Mouse (Mus musculus): ENCODE data around the gene Tcf3. TPM values are rescaled to one million over a fixed set of nuclear protein-coding genes. Genes with fewer than 3 reads are reported as not detected.
A peak's percentile ranks its signal among the peaks of the same experiment; 100 is the strongest.

Gene Tcf3
- total and polyA plus RNA-seq, 3 experiments: 146 to 223 (median 207) TPM

DNA sequence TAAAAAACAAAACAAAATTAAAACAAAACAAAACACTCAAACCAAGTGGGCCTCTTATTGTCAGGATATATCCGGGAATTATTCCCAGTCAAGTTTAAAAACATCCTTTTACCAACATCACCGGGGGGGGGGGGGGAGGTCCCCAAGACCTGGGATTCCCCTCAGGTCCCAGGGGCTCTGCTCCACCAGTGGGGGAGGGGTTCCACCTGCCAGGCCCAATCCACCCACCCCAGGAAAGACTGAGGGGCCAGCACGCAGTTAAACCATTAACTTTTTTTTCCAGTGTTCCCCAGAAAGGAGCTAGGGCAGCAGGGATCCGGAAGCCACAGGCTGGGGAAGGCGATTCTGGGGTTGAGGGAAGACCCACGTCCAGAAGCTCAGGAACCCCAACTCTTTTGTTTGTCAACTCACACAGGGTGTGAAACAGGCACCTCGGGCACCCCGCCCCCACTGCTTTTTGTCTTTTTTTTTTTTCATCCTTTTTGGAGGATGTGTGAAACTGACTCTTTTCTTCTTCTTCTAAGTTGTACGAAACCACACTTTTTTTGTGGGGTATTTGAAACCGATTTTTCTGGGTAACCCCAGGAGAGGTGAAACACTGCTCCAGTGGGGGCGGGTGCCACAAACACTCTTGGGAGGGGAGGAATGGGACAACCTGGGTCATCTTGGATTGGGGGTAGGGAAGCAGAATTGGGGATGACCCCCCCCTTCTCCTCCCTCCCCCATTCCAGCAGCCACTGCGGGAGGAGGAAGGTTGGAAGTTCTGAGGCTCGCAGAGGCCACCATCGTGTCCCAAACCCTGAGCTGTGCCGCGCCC is 1.7 kb downstream of the Tcf3 start:
- Histone ChIP-seq H3K27me3 (replicated peaks) (no peaks in the 10 kb centered on the region), H3K9ac (ENCODE audit: insufficient read depth, low read depth) (peak overlapping the region; percentile 99), H3K36me3 (replicated peaks in 1 of 2; ENCODE audit: control insufficient read depth in 1 of 2, insufficient read depth in 1 of 2, low read length in 1 of 2) (peaks cover 32 to 40% of the 10 kb centered on the region in 2 experiments), H3K4me3 (replicated peaks in 1 of 3; ENCODE audit: low read depth in 2 of 3, low read length in 2 of 3, poor library complexity in 1 of 3) (peak overlapping the region; percentile 97 to 99 (median 97)), H3K79me2 (replicated peaks; ENCODE audit: control insufficient read depth, extremely low read depth, insufficient read depth, poor library complexity, severe bottlenecking) (peaks cover 56% of the 10 kb centered on the region), H3K4me1 (ENCODE audit: control insufficient read depth in 1 of 2, insufficient read depth in 2 of 2) (peaks cover 30 to 59% of the 10 kb centered on the region in 2 experiments), H3K4me2 (ENCODE audit: insufficient read depth, low read depth, poor library complexity, severe bottlenecking) (peak overlapping the region; percentile 82), H3K9me3 (replicated peaks; ENCODE audit: low read length) (peaks cover 2% of the 10 kb centered on the region), H3K27ac (ENCODE audit: insufficient read depth, low read depth) (peak overlapping the region; percentile 96)
- dilution Hi-C loops (cut with MboI; ENCODE audit: extremely low pct_ligation_motif_present, extremely low pct_unique_long_range_greater_than_20kb, low sequenced_read_pairs) (no loop called here), in situ Hi-C loops (cut with MboI; ENCODE audit: low pct_ligation_motif_present, low pct_unique_long_range_greater_than_20kb, low sequenced_read_pairs) (loop anchor here (25.0 kb wide), 1 partner anchor 256 kb away; the partner anchor contains the start of gene Mknk2)
- peak; percentile 8; the same call in 1 of the 2 replicates for TF ChIP-seq BHLHE40 (IDR thresholded peaks at IDR 0.05; ENCODE audit: low read depth, low read length)
- TF ChIP-seq MAX (IDR thresholded peaks at IDR 0.05; ENCODE audit: low read length): 0 out of 2 replicates have a peak, but pooled peaks have one; percentile 17
- TF ChIP-seq CHD2 (IDR thresholded peaks at IDR 0.05; ENCODE audit: low read length): peak; percentile 66
- TF ChIP-seq ZMIZ1 (IDR thresholded peaks at IDR 0.05; ENCODE audit: low read depth, low read length): no peak
- TF ChIP-seq MEF2A (IDR thresholded peaks at IDR 0.05; ENCODE audit: borderline replicate concordance, low read depth, low read length): peak; percentile 45; the same call in 1 of the 2 replicates
- no peak for TF ChIP-seq MXI1 (IDR thresholded peaks at IDR 0.05; ENCODE audit: low read depth, low read length)
- peak; percentile 27; the same call in 1 of the 2 replicates for TF ChIP-seq POLR2A (IDR thresholded peaks at IDR 0.05; ENCODE audit: low read depth, low read length)
- peak; percentile 82; the same call in 1 of the 2 replicates for TF ChIP-seq MAZ (IDR thresholded peaks at IDR 0.05; ENCODE audit: low read depth, low read length)
- peak; percentile 55; the same call in 1 of the 2 replicates for TF ChIP-seq SIN3A (IDR thresholded peaks at IDR 0.05; ENCODE audit: low read length)
- TF ChIP-seq ETS1 (conservative IDR thresholded peaks at IDR 0.05; ENCODE audit: low read depth, low read length): peak; percentile 44; the same call in 1 of the 2 replicates
- no peak for TF ChIP-seq MYC (IDR thresholded peaks at IDR 0.05; ENCODE audit: low read depth, low read length)
- peak; percentile 37; the same call in 1 of the 2 replicates for TF ChIP-seq TCF12 (IDR thresholded peaks at IDR 0.05; ENCODE audit: low read depth, low read length)
- peak; percentile 95 for TF ChIP-seq ZNF384 (IDR thresholded peaks at IDR 0.05; ENCODE audit: low read depth, low read length)
- no peak for TF ChIP-seq GABPA (IDR thresholded peaks at IDR 0.05; ENCODE audit: insufficient replicate concordance, low read depth, low read length)
- peak; percentile 56 for DNase-seq (ENCODE audit: extremely low read depth)

DNA sequence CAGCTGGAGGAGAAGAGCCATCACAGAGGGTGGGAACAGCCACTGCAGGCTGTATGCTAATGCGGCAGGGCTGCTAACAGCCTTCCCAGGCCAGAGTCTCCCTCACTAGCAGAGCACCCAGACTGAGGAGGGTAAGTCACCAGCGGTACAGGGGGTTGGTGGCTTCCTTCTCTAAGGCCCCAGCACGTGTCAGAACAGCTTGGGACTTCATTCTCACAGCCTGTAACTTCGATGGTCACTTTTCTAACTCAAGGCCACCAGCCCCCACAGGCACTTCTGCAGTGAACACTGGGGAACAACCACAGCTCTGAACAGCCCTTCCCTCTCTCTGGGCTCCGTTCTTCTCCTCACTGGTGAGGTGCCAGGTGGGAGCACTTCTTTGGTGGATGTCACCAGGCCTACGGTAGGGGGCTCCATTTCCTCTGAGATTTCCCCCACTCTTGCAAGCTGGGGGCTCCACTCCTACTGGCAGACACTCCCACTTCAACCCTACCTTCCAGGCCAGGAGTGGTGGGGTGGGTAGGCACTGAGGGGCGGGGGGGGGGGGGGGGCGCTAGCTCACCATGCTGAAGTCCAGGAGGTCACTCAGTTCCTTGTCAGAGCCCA is 3.0 kb downstream of the Tcf3 start:
- no peak for DNase-seq (ENCODE audit: extremely low read depth)
- TF ChIP-seq MXI1 (IDR thresholded peaks at IDR 0.05; ENCODE audit: low read depth, low read length) (peak; percentile 23; the same call in 1 of the 2 replicates), HCFC1 (IDR thresholded peaks at IDR 0.05; ENCODE audit: low read depth, low read length) (no peak), ELF1 (IDR thresholded peaks at IDR 0.05; ENCODE audit: low read depth, low read length) (no peak), RAD21 (IDR thresholded peaks at IDR 0.05; ENCODE audit: low read depth, low read length) (peak; percentile 28), MYC (IDR thresholded peaks at IDR 0.05; ENCODE audit: low read depth, low read length) (peak; percentile 51; the same call in 1 of the 2 replicates), POLR2A (IDR thresholded peaks at IDR 0.05; ENCODE audit: low read depth, low read length) (0 out of 2 replicates have a peak, but pooled peaks have one; percentile 28), BHLHE40 (IDR thresholded peaks at IDR 0.05; ENCODE audit: low read depth, low read length) (peak; percentile 69), MAX (IDR thresholded peaks at IDR 0.05; ENCODE audit: low read length) (peak; percentile 43), CTCF (conservative IDR thresholded peaks at IDR 0.05 in 1 of 2, IDR thresholded peaks at IDR 0.05 in 1 of 2; ENCODE audit: low read depth in 2 of 2, low read length in 2 of 2) (peak in 1 of 2 experiments; percentile 43; a peak in 2 of 4 replicates)
- in situ Hi-C loops (cut with MboI; ENCODE audit: low pct_ligation_motif_present, low pct_unique_long_range_greater_than_20kb, low sequenced_read_pairs): loop anchor here (25.0 kb wide), 1 partner anchor 257 kb away; the partner anchor contains the start of gene Mknk2
- Histone ChIP-seq H3K4me1 (ENCODE audit: control insufficient read depth in 1 of 2, insufficient read depth in 2 of 2) (peaks cover 28 to 56% of the 10 kb centered on the region in 2 experiments), H3K9ac (ENCODE audit: insufficient read depth, low read depth) (peak overlapping the region; percentile 99), H3K27ac (ENCODE audit: insufficient read depth, low read depth) (peak overlapping the region; percentile 96), H3K36me3 (replicated peaks in 1 of 2; ENCODE audit: control insufficient read depth in 1 of 2, insufficient read depth in 1 of 2, low read length in 1 of 2) (peaks cover 45 to 53% of the 10 kb centered on the region in 2 experiments), H3K27me3 (replicated peaks) (no peaks in the 10 kb centered on the region), H3K9me3 (replicated peaks; ENCODE audit: low read length) (peaks cover 10% of the 10 kb centered on the region), H3K79me2 (replicated peaks; ENCODE audit: control insufficient read depth, extremely low read depth, insufficient read depth, poor library complexity, severe bottlenecking) (peaks cover 59% of the 10 kb centered on the region), H3K4me2 (ENCODE audit: insufficient read depth, low read depth, poor library complexity, severe bottlenecking) (peak overlapping the region; percentile 82), H3K4me3 (replicated peaks in 1 of 3; ENCODE audit: low read depth in 2 of 3, low read length in 2 of 3, poor library complexity in 1 of 3) (peak overlapping the region; percentile 38 to 97 (median 97))
- dilution Hi-C loops (cut with MboI; ENCODE audit: extremely low pct_ligation_motif_present, extremely low pct_unique_long_range_greater_than_20kb, low sequenced_read_pairs): no loop called here

Measured in CH12.LX (cell line).